Mouse (Mus musculus) kidney, postnatal 25 days (tissue): Measurements from ENCODE around the gene Gm3417.
"Not testable (repeated sequence)": the region's sequence is repeated elsewhere in the genome, so short reads cannot be mapped to it uniquely, and the experiment has no call there.

Experiments
- DNase-seq, 2 experiments: peaks; one replicate each; pipeline ENCODE4 v3.0.0; 2021; ENCODE audit warnings: mixed read lengths in 2 of 2

Gm3417 gene

DNA sequence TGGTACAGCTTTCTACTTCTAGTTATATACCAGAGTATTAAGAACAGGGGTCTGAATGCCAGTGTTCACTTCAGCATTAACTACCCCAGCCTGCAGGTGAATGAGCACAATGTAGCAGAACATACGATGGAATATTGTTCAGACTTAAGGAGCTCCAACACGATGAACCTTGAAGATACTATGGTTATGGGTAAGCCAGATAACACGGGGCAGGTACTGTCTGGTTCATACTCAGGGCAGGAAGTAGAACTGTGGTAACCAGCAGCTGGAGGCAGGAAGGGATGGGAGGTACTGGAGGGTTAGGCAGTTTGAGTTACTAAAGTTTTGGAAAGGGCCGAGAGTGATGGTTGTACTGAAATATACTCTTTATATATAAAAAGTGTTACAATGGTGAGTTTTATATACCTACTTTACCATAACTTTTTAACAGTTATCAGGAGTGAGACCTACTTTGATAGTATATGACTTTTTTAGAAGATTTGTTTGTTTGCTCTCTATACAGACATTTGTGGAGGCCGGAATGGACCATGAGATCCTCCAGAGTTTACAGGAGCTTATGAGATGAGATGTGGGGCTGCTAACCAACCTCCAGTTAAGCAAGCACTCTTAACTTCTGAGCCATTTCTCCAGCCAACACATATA is 19.8 kb downstream of the Gm3417 start:
- DNase-seq, result no peak

DNA sequence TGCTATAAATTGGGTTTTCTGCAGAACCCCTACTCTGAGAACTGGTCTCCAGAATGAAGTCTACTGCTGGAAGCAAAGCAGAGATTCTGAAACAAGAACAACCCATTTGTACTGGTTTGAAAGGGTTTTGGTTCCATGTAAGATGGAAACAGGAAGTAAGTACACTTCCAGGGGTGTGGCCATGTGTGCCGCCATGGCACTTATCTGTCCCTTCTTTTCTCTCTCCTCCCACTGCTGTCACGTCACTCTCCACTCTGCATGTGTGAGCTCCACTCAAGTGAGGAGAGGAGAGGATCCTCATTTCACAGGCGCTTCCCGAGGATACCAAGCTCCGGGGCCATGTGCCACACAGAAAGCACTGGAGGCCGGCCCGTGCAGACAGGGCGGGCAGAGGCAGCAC is 25.1 kb downstream of the Gm3417 start:
- no peak for DNase-seq

DNA sequence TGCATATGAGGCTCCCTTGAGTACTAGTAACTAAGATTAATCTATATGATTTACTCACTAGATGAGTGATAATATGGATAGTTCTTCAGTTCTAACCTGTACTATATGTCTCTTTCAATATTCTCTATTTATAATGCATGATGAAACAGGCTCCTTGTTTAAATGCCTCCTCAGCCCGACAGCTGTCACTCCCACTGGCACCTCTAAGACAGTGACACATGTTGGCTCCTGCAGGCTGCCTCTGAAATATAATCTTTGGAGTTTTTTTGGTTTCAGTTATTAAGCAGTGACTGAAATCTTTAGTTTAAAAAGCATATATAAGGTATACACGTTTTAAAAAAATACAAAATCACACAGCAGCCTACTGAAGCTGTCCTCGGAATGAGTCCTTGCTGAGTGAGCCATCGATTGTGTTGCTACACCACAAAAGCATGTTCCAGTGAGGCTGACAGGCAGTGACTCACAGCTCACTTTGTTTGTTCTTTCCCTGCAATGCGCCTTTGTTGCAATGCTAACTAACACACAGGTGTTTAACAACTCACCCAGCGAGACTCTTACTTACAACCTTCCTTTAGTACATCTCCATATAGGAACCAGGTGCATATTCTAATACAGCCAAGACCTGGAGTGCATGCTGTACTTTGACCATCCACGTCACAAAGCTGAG is 29.3 kb downstream of the Gm3417 start:
- no peak for DNase-seq

DNA sequence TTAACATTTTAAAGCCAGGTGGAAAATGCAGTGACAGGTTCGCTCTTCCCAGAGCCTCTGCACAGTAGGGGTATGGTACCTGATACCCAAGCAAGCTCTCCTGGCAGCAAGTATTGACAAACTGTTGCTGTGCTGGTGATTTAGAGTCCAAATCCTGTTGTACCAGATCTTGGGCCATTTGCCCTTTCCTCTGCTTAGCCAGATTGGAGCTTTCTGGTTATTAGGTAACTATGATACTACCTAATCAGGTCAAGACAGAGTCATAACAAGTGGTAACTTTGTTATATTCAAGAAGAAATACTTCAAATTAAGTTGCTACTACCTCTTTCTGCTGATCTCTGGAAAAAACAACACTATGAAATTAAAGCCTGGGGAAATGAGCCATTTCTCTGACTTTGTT is 34.0 kb downstream of the Gm3417 start:
- no peak for DNase-seq

DNA sequence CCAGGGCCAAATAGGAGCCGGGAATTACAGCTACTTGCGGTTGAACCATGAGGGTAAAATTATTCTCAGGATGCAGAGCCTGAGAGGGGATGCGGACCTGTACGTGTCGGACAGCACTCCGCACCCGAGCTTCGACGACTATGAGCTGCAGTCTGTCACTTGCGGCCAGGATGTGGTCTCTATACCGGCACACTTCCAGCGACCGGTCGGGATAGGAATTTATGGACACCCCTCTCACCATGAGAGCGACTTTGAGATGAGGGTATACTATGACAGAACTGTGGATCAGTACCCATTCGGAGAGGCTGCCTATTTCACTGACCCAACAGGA is 34.9 kb downstream of the Gm3417 start:
- no peak for DNase-seq

DNA sequence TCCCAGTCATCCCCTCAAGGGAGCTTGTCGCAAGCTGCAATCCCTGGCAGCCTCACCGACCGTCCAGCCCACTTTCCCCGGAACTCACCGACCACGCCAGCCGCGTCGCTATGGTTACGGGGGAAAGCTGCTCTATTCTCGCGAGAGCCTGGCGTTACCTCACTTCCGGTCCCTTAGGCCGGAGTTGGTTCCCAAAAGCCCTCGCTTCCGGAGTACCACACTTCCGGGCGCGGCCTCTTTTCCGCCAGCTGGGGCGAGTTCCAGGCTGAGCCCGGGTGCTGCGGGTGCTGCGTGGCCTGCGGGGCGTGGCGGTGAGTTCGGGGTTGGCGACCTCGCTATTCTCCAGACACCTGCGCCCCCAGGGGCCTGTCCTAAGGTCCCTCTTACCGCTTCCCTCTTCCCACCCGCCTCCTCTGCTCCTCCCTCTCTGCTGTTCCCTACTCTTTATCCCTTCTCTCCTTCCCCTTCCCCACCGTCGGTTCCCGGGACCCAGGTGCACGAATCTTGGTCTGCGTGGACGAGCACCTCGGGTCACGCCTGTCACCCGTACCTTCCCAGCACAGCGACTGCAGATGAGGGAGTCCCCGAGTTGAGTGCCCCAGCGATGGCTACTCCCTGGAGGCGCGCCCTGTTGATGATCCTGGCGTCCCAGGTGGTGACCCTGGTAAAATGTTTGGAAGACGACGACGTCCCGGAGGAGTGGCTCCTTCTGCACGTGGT is 35.4 kb downstream of the Gm3417 start, which contains the start of the genes Wdr27 and 1600012H06Rik:
Gene Wdr27 (minus strand): TSS at position 150 of the 720 bp plus-strand sequence.
Gene 1600012H06Rik (plus strand): TSS at position 176 of the 720 bp plus-strand sequence.
- DNase-seq, result peak; percentile 99

DNA sequence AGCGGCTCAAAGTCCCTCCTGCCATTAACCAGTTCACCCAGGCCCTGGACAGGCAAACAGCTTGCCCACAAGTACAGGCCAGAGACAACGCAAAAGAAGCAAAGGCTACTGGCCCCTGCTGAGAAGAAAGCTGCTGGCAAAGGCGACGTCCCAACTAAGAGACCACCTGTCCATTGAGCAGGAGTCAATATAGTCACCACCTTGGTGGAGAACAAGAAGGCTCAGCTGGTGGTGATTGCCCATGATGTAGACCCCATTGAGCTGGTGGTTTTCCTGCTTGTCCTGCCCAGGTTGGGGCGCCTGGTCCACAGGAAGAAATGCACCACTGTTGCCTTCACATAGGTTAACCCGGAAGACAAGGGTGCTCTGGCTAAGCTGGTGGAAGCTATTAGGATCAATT is 36.4 kb downstream of the Gm3417 start:
- DNase-seq, result not testable (repeated sequence)

DNA sequence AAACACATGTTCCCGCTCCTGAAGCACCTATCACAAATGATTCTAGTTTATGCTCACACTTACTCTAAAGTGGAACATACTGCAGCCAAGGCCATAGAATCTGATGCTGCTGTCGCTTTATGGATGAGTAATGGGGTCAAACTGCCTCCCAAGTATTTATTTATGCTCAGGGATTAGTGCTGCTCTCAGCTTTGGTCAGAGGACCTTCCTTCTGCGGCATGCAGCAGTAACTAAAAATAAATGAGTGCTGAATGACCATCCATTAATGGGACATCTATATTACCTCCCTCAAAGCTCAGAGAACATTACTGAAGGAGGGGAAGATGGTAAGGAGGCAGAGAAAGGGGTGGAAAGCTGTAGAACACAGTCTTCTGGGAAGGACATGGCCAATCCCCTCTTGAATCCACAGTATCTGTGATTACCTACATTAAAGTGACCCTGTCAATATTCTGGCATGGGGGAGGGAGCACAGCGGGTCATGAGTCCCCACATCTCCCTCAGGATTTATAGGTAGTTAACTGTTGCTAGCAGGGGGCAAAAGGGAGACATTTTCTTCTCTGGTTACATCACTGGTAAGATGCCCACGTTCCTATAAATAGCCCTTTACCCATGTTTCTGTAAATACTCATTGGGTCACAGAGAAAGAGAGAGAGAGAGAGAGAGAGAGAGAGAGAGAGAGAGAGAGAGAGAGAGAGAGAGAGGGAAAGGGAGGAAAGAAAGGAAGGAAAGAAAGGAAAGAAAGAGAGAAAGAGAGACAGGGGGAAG is 42.6 kb downstream of the Gm3417 start:
- no peak for DNase-seq

DNA sequence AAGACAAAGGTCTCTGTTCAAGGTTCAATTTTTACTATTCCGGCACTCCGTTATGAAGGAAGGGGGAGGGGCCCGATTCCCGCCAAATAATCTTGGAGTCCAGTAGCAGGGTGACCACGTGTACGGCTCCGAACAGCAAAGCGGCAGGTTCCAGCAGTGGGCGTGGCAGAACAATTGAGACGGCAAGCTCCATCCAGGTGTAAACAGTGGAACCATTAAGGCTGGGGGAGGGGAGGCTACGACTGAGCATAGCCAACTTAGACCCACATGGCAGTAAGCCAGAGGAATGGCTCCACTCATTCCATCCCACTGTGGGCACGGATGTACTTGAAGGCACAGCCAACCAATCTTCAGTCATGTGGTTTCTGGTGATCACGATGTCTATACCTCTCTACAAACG is 43.3 kb downstream of the Gm3417 start:
- not testable (repeated sequence) for DNase-seq

DNA sequence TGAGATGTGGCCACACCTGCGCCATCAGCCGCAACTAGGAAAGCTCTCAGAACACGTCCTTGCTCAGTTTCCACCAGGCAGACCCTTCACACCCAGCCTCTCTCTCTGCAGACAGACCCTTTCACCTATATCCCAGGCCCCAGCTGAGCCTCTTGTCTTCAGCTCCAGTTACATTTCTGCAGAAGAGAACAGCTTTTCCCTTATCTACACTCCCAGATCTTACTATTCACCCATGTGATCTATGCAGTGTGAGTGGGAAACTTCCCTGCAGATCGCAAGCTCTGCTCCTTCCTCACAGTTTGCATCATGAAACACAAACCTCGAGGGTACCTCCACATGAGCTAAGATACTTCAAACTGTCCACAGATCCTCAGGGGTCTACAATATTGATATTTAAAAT is 47.1 kb downstream of the Gm3417 start:
- no peak for DNase-seq

DNA sequence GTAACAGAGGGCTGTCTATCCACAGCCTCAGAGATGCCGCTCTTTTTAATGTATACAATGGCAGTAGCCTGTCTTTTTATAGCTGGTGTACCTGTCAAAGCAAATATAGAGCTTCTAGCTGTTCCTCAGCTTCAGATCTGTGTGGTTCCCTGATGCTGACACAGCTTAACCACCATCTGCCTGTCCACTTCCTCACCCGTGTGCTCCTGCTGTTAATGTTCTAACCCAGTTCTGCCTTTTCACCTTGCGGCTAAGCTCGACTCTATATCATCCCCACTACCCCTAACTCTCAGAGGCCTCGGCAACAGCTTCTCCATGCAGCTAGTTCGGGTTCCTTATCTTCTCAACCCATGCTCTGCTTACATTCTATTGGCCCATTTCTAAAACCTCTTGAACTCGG is 47.9 kb downstream of the Gm3417 start:
- DNase-seq, result no peak

DNA sequence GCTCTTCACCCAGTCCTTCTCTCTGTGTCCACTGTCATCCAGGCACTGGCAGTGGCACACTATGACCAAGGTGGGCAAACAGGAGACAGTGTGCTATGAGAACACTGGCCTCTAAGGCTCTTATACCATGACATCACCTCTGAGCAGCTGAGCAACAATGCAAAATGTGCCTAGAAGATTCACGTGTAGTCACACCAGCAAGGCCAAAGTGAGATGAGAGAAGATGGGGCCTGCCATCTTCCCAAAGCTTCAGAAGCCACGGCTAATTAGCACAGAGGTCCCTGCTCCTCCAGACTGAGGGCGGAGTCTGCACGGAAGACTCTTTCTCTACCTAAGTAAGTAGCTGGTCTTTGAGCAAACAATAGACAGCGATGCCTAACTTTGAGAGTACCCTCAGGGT is 50.0 kb downstream of the Gm3417 start:
- DNase-seq, result no peak

DNA sequence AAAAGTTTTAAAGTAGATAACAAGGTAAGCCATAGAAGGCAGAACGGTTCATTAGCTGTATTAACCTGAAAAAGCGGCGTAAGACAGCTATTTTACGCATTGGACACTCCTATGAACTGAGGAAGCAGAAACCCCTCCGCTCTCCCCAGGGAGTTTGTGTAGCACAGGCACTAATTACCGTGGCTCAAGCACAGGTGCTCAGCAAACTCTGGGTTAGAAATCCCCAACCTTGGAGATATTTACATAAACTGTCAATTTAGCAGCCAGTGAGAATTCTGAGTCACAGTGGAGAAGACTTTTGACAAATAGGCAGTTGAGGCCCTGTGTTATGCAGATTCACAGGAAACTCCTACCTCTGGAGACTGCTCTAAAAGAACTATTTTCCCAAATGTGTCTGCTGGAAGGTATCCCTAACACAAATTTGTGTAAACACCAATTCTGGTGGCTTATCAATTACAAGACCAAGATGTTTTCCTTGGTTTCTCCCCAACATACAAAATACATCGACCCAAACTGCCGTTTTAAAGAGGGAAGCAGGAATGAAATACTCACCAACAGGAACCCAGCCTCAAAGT is 50.9 kb downstream of the Gm3417 start:
- DNase-seq, result no peak

DNA sequence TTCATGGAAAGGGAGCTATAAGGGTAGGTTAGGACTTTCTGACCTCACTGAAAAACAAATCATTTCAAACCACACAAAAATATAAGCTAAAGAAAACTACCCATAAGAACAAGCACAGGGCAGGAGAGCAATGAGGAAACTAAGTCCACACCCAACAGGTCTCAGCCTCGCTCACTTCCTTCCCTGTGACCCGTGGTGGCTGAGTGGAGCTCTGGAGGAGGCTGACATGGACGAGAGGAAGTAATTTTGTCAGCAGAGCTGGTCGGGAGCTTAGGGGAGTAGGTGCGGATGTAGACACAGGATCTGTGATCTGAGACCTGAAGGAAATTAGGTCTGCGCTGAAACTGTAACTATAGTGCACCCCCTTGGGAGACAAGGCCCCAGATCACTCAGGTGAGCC is 57.0 kb downstream of the Gm3417 start:
- no peak for DNase-seq

DNA sequence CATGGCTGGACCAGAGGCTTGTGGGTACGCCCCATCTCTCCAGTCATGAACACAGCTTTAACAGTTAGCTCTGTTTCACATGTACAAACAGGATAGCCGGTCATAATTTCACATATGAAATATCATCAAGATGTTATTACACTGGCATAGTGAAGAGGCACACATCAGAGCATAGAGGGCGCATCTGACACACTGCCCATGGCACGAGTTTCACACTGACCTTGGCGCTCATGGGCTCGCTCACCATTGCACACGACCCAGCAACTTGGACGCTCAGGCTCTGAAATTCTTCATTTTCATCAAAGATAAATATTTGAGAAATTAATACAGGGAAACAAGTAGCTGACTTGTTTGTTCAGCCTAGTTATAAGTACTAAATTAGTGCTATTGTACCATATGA is 60.7 kb downstream of the Gm3417 start:
- no peak for DNase-seq

DNA sequence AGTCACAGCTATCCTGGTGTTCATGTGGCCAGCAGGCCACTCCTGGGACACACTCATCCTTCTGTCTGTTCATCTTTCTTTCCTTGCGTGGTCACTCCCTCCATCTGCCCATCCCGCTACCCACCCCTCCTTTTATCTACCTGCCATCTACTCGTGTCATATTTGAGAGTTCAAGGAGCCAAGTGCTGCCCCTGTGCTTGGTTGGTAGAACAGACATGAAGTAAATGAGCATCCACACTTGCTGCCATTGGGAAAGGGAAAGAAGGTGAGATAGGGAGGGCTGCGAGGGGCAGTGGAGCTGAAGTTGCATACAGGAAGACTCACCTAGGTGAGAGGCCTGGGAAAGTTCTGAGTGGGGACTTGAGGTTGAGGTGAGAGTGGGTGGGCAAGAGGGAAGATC is 64.2 kb downstream of the Gm3417 start:
- no peak for DNase-seq
